Mouse (Mus musculus): ENCODE measurements around the gene Zfp791. TPM values are rescaled to one million over a fixed set of nuclear protein-coding genes. Genes with fewer than 3 reads are reported as not detected.

Gene Zfp791
- total RNA-seq, 1 experiment = 1.0 TPM

DNA sequence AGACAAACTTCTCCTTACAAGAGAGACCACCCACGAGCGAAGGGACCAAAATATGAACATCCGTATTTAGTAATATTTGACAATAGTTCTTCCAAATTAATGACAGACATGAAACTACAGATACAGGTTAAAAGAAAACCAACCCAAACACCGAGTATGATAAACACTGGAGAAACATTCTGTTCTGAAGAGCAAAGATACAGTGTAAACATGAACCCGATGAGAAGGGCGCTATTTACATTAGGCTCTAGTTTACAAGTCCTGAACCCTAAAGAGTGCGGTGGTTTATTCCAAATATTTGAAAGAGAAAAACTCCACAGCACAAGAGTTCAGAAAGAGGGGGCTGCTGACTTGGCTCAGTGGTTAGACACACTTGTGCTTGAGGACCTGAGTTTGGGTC lies 5.9 kb downstream of the Zfp791 start:
- Histone ChIP-seq H3K4me3 (ENCODE audit: insufficient read depth in 1 of 2, low read depth in 1 of 2, low read length in 2 of 2, poor library complexity in 1 of 2, severe bottlenecking in 1 of 2) (no peak overlapping the region), H3K27ac (ENCODE audit: insufficient read depth, low read depth, low read length, poor library complexity, severe bottlenecking) (no peak overlapping the region), H3K4me1 (ENCODE audit: control insufficient read depth in 2 of 2, insufficient read depth in 2 of 2, low read length in 2 of 2, poor library complexity in 1 of 2) (no peaks in the 10 kb centered on the region), H3K36me3 (ENCODE audit: control insufficient read depth, insufficient read depth, low read length, poor library complexity, severe bottlenecking) (no peaks in the 10 kb centered on the region), H3K9me3 (ENCODE audit: control insufficient read depth, insufficient read depth, low read depth, low read length) (no peaks in the 10 kb centered on the region), H3K9ac (ENCODE audit: insufficient read depth, low read depth, low read length, poor library complexity, severe bottlenecking) (no peak overlapping the region)
- TF ChIP-seq ZNF384 (IDR thresholded peaks at IDR 0.05; ENCODE audit: low read depth, low read length) = no peak
- no peak for TF ChIP-seq MAFK (IDR thresholded peaks at IDR 0.05; ENCODE audit: insufficient read depth, low read depth, low read length)
- no peak for TF ChIP-seq ZC3H11A (IDR thresholded peaks at IDR 0.05; ENCODE audit: borderline replicate concordance, low read depth, low read length)
- in situ Hi-C loops (cut with MboI; ENCODE audit: low sequenced_read_pairs in 2 of 2, unreplicated experiment in 2 of 2) = no loop called here
- DNase-seq (ENCODE audit: low read depth, low spot score) = no peak

DNA sequence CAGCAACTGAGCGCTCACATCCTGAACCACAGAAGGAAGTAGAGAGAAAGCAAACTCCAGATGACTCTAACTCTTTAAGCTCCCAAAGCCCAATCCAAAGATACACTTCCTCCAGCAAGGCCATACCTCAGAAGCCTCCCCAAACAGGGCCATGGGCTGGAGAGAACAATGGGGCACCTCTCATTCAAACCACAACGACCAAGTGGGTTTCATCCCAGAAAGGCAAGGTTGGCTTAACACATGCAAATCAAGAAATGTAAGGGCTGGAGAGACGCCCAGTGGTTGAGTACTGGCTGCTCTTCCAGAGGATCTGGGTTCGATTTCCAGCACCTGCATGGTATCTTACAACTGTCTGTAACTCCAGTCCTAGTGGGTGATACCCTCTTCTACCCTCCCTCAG lies 7.4 kb downstream of the Zfp791 start:
- Histone ChIP-seq H3K36me3 (ENCODE audit: control insufficient read depth, insufficient read depth, low read length, poor library complexity, severe bottlenecking) (no peaks in the 10 kb centered on the region), H3K4me3 (ENCODE audit: insufficient read depth in 1 of 2, low read depth in 1 of 2, low read length in 2 of 2, poor library complexity in 1 of 2, severe bottlenecking in 1 of 2) (no peak overlapping the region), H3K9me3 (ENCODE audit: control insufficient read depth, insufficient read depth, low read depth, low read length) (no peaks in the 10 kb centered on the region), H3K27ac (ENCODE audit: insufficient read depth, low read depth, low read length, poor library complexity, severe bottlenecking) (no peak overlapping the region), H3K4me1 (ENCODE audit: control insufficient read depth in 2 of 2, insufficient read depth in 2 of 2, low read length in 2 of 2, poor library complexity in 1 of 2) (no peaks in the 10 kb centered on the region), H3K9ac (ENCODE audit: insufficient read depth, low read depth, low read length, poor library complexity, severe bottlenecking) (no peak overlapping the region)
- in situ Hi-C loops (cut with MboI; ENCODE audit: low sequenced_read_pairs in 2 of 2, unreplicated experiment in 2 of 2) = no loop called here
- no peak for DNase-seq (ENCODE audit: low read depth, low spot score)
- no peak for TF ChIP-seq HCFC1 (IDR thresholded peaks at IDR 0.05; ENCODE audit: borderline replicate concordance, insufficient read depth, low read length)
- no peak for TF ChIP-seq ZNF384 (IDR thresholded peaks at IDR 0.05; ENCODE audit: low read depth, low read length)
- no peak for TF ChIP-seq CHD2 (IDR thresholded peaks at IDR 0.05; ENCODE audit: low read depth, low read length)
- no peak for TF ChIP-seq ZC3H11A (IDR thresholded peaks at IDR 0.05; ENCODE audit: borderline replicate concordance, low read depth, low read length)
- TF ChIP-seq MAFK (IDR thresholded peaks at IDR 0.05; ENCODE audit: insufficient read depth, low read depth, low read length) = no peak

DNA sequence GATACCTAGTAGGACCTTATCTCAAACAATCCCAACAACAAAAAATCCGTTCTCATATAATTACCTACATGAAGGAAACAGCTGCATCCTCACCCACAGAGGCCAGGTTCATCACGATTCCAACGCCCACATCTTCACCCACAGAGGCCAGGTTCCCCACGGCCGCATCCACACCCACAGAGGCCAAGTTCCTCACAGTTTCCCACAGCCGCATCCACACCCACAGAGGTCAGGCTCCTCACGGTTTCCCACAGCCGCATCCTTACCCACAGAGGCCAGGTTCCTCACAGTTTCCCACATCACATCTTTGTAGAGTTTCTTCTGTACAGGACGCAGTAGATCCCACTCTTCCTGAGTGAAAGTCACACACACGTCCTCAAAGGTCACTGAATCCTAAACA lies 9.7 kb downstream of the Zfp791 start:
- Histone ChIP-seq H3K27ac (ENCODE audit: insufficient read depth, low read depth, low read length, poor library complexity, severe bottlenecking) (no peak overlapping the region), H3K9ac (ENCODE audit: insufficient read depth, low read depth, low read length, poor library complexity, severe bottlenecking) (no peak overlapping the region), H3K36me3 (ENCODE audit: control insufficient read depth, insufficient read depth, low read length, poor library complexity, severe bottlenecking) (peaks cover 4% of the 10 kb centered on the region; the same call in 1 of the 2 replicates), H3K4me1 (ENCODE audit: control insufficient read depth in 2 of 2, insufficient read depth in 2 of 2, low read length in 2 of 2, poor library complexity in 1 of 2) (no peaks in the 10 kb centered on the region), H3K9me3 (ENCODE audit: control insufficient read depth, insufficient read depth, low read depth, low read length) (no peaks in the 10 kb centered on the region), H3K4me3 (ENCODE audit: insufficient read depth in 1 of 2, low read depth in 1 of 2, low read length in 2 of 2, poor library complexity in 1 of 2, severe bottlenecking in 1 of 2) (no peak overlapping the region)
- no peak for DNase-seq (ENCODE audit: low read depth, low spot score)
- in situ Hi-C loops (cut with MboI; ENCODE audit: low sequenced_read_pairs in 2 of 2, unreplicated experiment in 2 of 2) = no loop called here
- TF ChIP-seq ZC3H11A (IDR thresholded peaks at IDR 0.05; ENCODE audit: borderline replicate concordance, low read depth, low read length) (no peak), HCFC1 (IDR thresholded peaks at IDR 0.05; ENCODE audit: borderline replicate concordance, insufficient read depth, low read length) (no peak), CHD2 (IDR thresholded peaks at IDR 0.05; ENCODE audit: low read depth, low read length) (no peak), MAFK (IDR thresholded peaks at IDR 0.05; ENCODE audit: insufficient read depth, low read depth, low read length) (no peak), ZNF384 (IDR thresholded peaks at IDR 0.05; ENCODE audit: low read depth, low read length) (no peak)

DNA sequence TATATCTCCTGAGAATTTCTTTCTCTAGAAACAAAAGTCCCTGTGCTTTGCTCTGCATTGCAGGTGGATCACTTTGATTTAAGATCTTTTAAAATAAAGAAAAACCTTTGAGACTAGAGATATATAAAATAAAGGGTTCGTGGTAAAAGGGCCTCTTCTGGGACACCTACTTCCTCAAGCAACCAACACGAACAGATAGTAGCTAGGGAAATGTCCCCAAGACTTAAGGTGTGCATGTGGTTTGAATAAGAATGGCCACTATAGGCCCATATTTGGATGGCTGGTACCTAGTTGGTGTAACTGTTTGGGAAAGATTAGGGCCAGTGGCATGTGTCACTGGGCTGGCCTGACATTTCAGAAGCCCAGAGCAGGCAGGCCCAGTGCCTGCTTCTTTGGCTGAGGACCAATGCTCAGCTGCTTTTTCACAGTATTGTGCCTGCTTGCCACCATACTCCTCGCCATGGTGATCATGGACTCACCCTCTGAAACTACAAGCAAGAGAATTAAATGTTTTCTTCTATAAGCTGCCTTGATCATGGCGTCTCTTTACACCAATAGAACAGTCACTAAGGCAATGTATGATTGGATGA lies 22.7 kb downstream of the Zfp791 start:
- 0 out of 4 replicates have a peak, but pooled peaks cover 0 to 3% of the 10 kb centered on the region in 2 experiments for H3K4me1 ChIP-seq (ENCODE audit: control insufficient read depth in 2 of 2, insufficient read depth in 2 of 2, low read length in 2 of 2, poor library complexity in 1 of 2)
- no peak overlapping the region for H3K9ac ChIP-seq (ENCODE audit: insufficient read depth, low read depth, low read length, poor library complexity, severe bottlenecking)
- no peaks in the 10 kb centered on the region for H3K9me3 ChIP-seq (ENCODE audit: control insufficient read depth, insufficient read depth, low read depth, low read length)
- no peak overlapping the region for H3K27ac ChIP-seq (ENCODE audit: insufficient read depth, low read depth, low read length, poor library complexity, severe bottlenecking)
- H3K36me3 ChIP-seq (ENCODE audit: control insufficient read depth, insufficient read depth, low read length, poor library complexity, severe bottlenecking) = peaks cover 5% of the 10 kb centered on the region; the same call in 1 of the 2 replicates
- in situ Hi-C loops (cut with MboI; ENCODE audit: low sequenced_read_pairs in 2 of 2, unreplicated experiment in 2 of 2) = no loop called here
- H3K4me3 ChIP-seq (ENCODE audit: insufficient read depth in 1 of 2, low read depth in 1 of 2, low read length in 2 of 2, poor library complexity in 1 of 2, severe bottlenecking in 1 of 2) = no peak overlapping the region
- TF ChIP-seq MAFK (IDR thresholded peaks at IDR 0.05; ENCODE audit: insufficient read depth, low read depth, low read length) (no peak), HCFC1 (IDR thresholded peaks at IDR 0.05; ENCODE audit: borderline replicate concordance, insufficient read depth, low read length) (no peak), ZC3H11A (IDR thresholded peaks at IDR 0.05; ENCODE audit: borderline replicate concordance, low read depth, low read length) (no peak), ZNF384 (IDR thresholded peaks at IDR 0.05; ENCODE audit: low read depth, low read length) (no peak), CHD2 (IDR thresholded peaks at IDR 0.05; ENCODE audit: low read depth, low read length) (no peak)
- DNase-seq (ENCODE audit: low read depth, low spot score) = no peak

DNA sequence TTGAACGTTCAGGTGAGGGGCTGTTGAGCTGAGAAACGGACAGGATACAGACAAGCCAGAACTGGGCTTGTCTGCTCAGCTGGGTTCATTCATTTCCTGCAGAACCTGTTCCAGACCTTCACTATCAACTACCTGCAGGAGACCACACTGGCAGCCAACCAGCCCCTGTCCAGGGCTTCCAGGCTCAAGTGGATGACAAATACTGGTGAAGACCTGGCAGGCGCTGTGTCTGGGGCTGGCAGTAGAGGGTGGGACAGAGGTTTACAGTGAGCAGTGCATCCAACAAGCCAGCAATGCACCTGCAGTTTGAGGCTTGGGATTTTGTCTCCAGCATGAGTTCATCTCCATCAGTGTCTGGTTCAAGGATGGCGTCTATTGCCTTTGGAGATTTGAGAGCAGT lies 26.0 kb downstream of the Zfp791 start:
- in situ Hi-C loops (cut with MboI; ENCODE audit: low sequenced_read_pairs in 2 of 2, unreplicated experiment in 2 of 2) = no loop called here
- no peak overlapping the region for H3K4me3 ChIP-seq (ENCODE audit: insufficient read depth in 1 of 2, low read depth in 1 of 2, low read length in 2 of 2, poor library complexity in 1 of 2, severe bottlenecking in 1 of 2)
- H3K9ac ChIP-seq (ENCODE audit: insufficient read depth, low read depth, low read length, poor library complexity, severe bottlenecking) = no peak overlapping the region
- H3K27ac ChIP-seq (ENCODE audit: insufficient read depth, low read depth, low read length, poor library complexity, severe bottlenecking) = no peak overlapping the region
- no peak for DNase-seq (ENCODE audit: low read depth, low spot score)
- H3K36me3 ChIP-seq (ENCODE audit: control insufficient read depth, insufficient read depth, low read length, poor library complexity, severe bottlenecking) = peaks cover 15% of the 10 kb centered on the region; the same call in 1 of the 2 replicates
- H3K9me3 ChIP-seq (ENCODE audit: control insufficient read depth, insufficient read depth, low read depth, low read length) = no peaks in the 10 kb centered on the region
- H3K4me1 ChIP-seq (ENCODE audit: control insufficient read depth in 2 of 2, insufficient read depth in 2 of 2, low read length in 2 of 2, poor library complexity in 1 of 2) = peaks cover 0 to 4% of the 10 kb centered on the region in 2 experiments; a peak in 1 of 4 replicates
- no peak for TF ChIP-seq CHD2 (IDR thresholded peaks at IDR 0.05; ENCODE audit: low read depth, low read length)
